Mouse (Mus musculus): ENCODE data around the gene Mt3. TPM values are rescaled to one million over a fixed set of nuclear protein-coding genes. Genes with fewer than 3 reads are reported as not detected.

Gene Mt3
- polyA plus RNA-seq, 1 experiment from 2014 or later: 23.8 TPM

GRCm38 (mm10) chr8:94178857-94179712 is 26.7 kb downstream of the Mt3 start, which contains the start of gene Mt1:
TSS of gene Mt1 (plus strand) at chr8:94179082.
- Histone ChIP-seq H3K4me2 (replicated peaks) (peak within 1 kb of the TSS; percentile 78), H3K9me3 (no peaks in the 10 kb centered on the region), H3K36me3 (no peaks in the 10 kb centered on the region), H3K27ac (replicated peaks) (no peak within 1 kb of the TSS), H3K9ac (replicated peaks) (peak within 1 kb of the TSS; percentile 34; the same call in 1 of the 2 replicates), H3K27me3 (peaks cover 98% of the 10 kb centered on the region), H3K4me1 (peaks cover 27% of the 10 kb centered on the region), H3K4me3 (peak within 1 kb of the TSS; percentile 43)
- ATAC-seq (ENCODE audit: low FRiP score, low read depth): peak; percentile 75
- WGBS: under 1% methylated on average over 50 of the region's 50 CpGs

DNA sequence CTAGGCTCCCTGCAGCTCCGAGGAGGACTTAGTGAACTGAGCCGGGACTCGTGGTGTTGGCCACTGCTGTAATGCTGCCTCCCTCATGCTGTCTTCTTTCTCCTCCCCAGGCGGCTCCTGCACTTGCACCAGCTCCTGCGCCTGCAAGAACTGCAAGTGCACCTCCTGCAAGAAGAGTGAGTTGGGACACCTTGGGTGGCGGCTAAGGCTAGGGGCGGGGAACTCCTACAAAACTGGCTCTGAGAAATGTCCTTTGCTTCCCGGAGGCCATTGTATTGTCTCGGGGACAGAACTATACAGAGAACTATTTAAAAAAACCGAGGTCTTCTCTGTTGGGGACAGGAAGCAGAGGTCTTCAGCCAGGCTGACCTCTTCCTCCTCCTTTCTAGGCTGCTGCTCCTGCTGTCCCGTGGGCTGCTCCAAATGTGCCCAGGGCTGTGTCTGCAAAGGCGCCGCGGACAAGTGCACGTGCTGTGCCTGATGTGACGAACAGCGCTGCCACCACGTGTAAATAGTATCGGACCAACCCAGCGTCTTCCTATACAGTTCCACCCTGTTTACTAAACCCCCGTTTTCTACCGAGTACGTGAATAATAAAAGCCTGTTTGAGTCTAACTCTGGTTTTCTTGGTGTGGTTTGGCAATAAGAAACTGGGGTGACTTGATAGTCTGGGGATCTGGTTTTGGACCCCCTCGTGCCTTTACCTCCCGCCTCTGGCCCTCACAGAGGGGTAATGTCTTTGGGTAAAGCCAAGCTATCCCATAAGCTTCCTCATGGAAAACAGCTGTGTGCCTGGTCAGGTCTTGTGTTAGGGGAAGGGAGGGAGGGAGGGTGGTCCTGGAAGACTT is 27.5 kb downstream of the Mt3 start:
- Histone ChIP-seq H3K36me3 (no peaks in the 10 kb centered on the region), H3K27me3 (peaks cover 98% of the 10 kb centered on the region), H3K27ac (replicated peaks) (no peak overlapping the region), H3K4me2 (replicated peaks) (peak overlapping the region; percentile 78), H3K4me3 (peak overlapping the region; percentile 43), H3K4me1 (peaks cover 24% of the 10 kb centered on the region), H3K9me3 (no peaks in the 10 kb centered on the region), H3K9ac (replicated peaks) (no peak overlapping the region)
- no peak for ATAC-seq (ENCODE audit: low FRiP score, low read depth)
- 3% methylated on average over 25 of the region's 25 CpGs for WGBS

DNA sequence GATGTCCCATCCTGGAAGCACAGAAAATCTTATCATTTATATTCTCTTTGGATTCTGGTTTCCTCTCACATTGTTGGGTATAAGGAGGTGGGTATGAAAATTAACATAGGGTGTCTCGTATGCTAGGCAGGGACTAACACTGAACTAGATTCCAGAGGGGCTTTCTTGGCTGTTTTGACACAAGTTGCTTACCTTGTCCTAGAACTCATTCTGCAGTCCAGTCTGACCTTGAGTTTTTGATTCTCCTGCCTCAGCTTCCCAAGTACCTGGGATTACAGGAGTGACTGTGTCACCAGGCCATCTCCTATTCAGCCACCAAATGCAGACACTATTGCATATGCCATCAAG is 28.1 kb downstream of the Mt3 start:
- H3K4me1 ChIP-seq: peaks cover 23% of the 10 kb centered on the region
- H3K27me3 ChIP-seq: peaks cover 98% of the 10 kb centered on the region
- H3K4me2 ChIP-seq (replicated peaks): no peak overlapping the region
- WGBS: 79% methylated on average over 1 of the region's 1 CpGs
- ATAC-seq (ENCODE audit: low FRiP score, low read depth): no peak
- no peaks in the 10 kb centered on the region for H3K36me3 ChIP-seq
- no peak overlapping the region for H3K9ac ChIP-seq (replicated peaks)
- no peak overlapping the region for H3K4me3 ChIP-seq
- H3K9me3 ChIP-seq: no peaks in the 10 kb centered on the region
- H3K27ac ChIP-seq (replicated peaks): no peak overlapping the region

DNA sequence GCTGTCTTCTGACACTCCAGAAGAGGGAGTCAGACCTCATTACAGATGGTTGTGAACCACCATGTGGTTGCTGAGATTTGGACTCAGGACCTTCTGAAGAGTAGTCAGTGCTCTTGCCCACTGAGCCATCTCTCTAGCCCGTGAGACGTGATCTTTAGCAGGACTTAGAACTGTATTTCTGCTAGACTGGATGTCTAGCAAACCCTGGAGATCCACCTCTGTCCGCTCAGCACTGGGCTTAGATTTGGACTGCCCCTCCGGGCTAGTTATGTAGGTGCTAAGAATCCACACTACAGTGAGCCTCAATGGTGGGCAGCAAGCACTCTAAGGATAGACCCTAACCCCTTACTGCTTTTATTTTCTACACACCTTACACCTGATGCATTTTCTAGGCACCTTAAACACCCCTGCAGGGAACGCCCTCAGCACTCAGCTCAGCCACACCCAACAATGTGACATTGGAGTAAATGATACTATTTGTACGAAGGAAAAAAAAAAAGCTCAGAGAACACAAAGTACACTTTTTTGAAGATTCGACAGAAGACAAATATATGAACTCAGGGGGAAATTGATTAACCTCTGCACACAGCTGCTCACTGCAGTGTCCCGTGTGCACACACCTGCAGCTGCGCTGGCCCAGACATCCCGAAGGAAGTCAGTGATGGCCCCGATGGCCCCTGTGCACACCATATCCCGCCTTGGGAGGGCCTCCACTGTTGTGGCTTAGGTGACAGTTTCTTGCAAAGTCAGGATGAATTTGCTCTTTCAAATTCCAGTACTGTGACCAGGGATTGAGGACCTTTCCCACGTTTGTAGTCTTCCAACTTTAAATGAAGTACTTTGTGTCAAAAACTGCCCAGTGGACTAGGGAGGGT is 29.9 kb downstream of the Mt3 start:
- Histone ChIP-seq H3K4me1 (peaks cover 33% of the 10 kb centered on the region), H3K36me3 (no peaks in the 10 kb centered on the region), H3K4me2 (replicated peaks) (no peak overlapping the region), H3K9ac (replicated peaks) (no peak overlapping the region), H3K4me3 (no peak overlapping the region), H3K27me3 (peaks cover 98% of the 10 kb centered on the region), H3K9me3 (no peaks in the 10 kb centered on the region), H3K27ac (replicated peaks) (no peak overlapping the region)
- 64% methylated on average over 13 of the region's 13 CpGs for WGBS
- ATAC-seq (ENCODE audit: low FRiP score, low read depth): no peak

GRCm38 (mm10) chr8:94183117-94183516 is 30.7 kb downstream of the Mt3 start:
- H3K27ac ChIP-seq (replicated peaks): no peak overlapping the region
- peak overlapping the region; percentile 9; the same call in 1 of the 2 replicates for H3K4me3 ChIP-seq
- H3K9me3 ChIP-seq: no peaks in the 10 kb centered on the region
- peaks cover 98% of the 10 kb centered on the region for H3K27me3 ChIP-seq
- H3K4me2 ChIP-seq (replicated peaks): peak overlapping the region; percentile 31
- under 1% methylated on average over 16 of the region's 16 CpGs for WGBS
- H3K4me1 ChIP-seq: peaks cover 37% of the 10 kb centered on the region
- ATAC-seq (ENCODE audit: low FRiP score, low read depth): peak; percentile 53
- H3K9ac ChIP-seq (replicated peaks): no peak overlapping the region
- no peaks in the 10 kb centered on the region for H3K36me3 ChIP-seq

GRCm38 (mm10) chr8:94184357-94184843 is 32.0 kb downstream of the Mt3 start:
- Histone ChIP-seq H3K4me3 (no peak overlapping the region), H3K27me3 (peaks cover 95% of the 10 kb centered on the region), H3K27ac (replicated peaks) (no peak overlapping the region), H3K4me2 (replicated peaks) (no peak overlapping the region), H3K36me3 (no peaks in the 10 kb centered on the region), H3K4me1 (peaks cover 29% of the 10 kb centered on the region), H3K9me3 (no peaks in the 10 kb centered on the region), H3K9ac (replicated peaks) (no peak overlapping the region)
- WGBS: 16% methylated on average over 12 of the region's 12 CpGs
- ATAC-seq (ENCODE audit: low FRiP score, low read depth): no peak

DNA sequence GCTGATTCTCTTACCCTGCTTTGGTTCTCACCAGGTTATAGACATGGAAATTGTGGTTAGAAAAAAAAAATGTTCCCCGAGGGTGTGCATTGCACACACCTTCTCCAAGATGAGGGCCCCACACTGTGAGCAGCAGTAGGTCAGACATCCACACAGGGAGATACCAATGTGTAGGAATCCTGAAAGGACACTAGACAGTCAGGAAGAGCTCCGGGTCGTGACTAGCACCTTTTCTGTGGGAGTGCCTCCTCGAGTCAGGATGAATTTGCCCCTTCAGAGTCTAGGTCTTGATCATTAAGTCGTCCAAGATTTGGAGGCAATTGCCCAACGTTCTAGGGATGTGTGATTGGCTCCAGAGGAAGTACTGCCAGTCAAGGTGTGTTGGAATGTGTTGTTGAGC is 33.4 kb downstream of the Mt3 start:
- H3K27me3 ChIP-seq: peaks cover 95% of the 10 kb centered on the region
- no peak overlapping the region for H3K9ac ChIP-seq (replicated peaks)
- no peaks in the 10 kb centered on the region for H3K9me3 ChIP-seq
- no peak overlapping the region for H3K27ac ChIP-seq (replicated peaks)
- H3K4me2 ChIP-seq (replicated peaks): no peak overlapping the region
- H3K4me3 ChIP-seq: no peak overlapping the region
- peaks cover 22% of the 10 kb centered on the region; the same call in 1 of the 2 replicates for H3K4me1 ChIP-seq
- H3K36me3 ChIP-seq: no peaks in the 10 kb centered on the region
- no peak for ATAC-seq (ENCODE audit: low FRiP score, low read depth)
- 71% methylated on average over 6 of the region's 6 CpGs for WGBS

GRCm38 (mm10) chr8:94186542-94186941 is 34.1 kb downstream of the Mt3 start:
- Histone ChIP-seq H3K27me3 (peaks cover 93% of the 10 kb centered on the region), H3K4me1 (peaks cover 25% of the 10 kb centered on the region; the same call in 1 of the 2 replicates), H3K4me3 (no peak overlapping the region), H3K9ac (replicated peaks) (no peak overlapping the region), H3K9me3 (no peaks in the 10 kb centered on the region), H3K27ac (replicated peaks) (no peak overlapping the region), H3K4me2 (replicated peaks) (peak overlapping the region; percentile 29), H3K36me3 (no peaks in the 10 kb centered on the region)
- 6% methylated on average over 17 of the region's 17 CpGs for WGBS
- peak; percentile 32; the same call in 1 of the 2 replicates for ATAC-seq (ENCODE audit: low FRiP score, low read depth)

DNA sequence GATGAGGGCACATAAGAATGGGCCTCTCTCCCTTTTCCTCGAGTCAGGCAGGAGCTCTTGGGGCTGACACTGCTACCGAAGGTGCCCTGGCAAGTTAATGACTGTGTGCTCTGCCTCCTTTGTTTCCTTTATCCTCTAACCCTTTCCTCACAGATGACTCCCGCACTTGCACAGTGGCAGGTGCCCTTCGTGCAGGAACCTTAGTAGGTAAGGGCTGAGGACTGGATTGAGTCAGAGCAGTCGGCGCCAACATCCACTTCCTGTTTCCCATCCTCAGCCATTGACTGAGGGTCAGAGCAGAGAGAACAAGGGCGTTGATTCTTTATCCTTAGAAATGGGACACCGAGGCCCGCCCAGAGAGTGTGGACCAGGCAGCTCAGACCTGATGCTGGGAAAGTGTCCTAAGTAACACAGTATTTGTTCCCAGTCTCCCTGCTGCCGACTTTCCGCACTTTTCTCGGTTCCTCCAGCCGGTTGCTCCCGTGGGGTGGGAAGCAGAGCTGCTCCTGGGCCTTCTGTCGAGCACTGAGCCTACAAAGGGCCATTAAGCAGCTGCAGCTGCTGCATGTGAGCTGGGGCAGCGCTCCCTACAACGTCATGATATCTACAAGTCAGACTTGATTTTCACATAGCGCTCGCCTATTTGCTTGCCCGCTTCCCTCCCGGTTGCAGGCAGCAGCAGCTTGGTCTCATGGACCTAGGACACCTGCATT is 35.0 kb downstream of the Mt3 start:
- H3K4me1 ChIP-seq: peaks cover 25% of the 10 kb centered on the region; the same call in 1 of the 2 replicates
- WGBS: 34% methylated on average over 21 of the region's 21 CpGs
- ATAC-seq (ENCODE audit: low FRiP score, low read depth): no peak
- H3K27ac ChIP-seq (replicated peaks): no peak overlapping the region; the same call in 1 of the 2 replicates
- no peak overlapping the region; the same call in 1 of the 2 replicates for H3K4me2 ChIP-seq (replicated peaks)
- H3K36me3 ChIP-seq: no peaks in the 10 kb centered on the region
- no peak overlapping the region for H3K9ac ChIP-seq (replicated peaks)
- no peaks in the 10 kb centered on the region for H3K9me3 ChIP-seq
- H3K27me3 ChIP-seq: peaks cover 84% of the 10 kb centered on the region
- H3K4me3 ChIP-seq: no peak overlapping the region

DNA sequence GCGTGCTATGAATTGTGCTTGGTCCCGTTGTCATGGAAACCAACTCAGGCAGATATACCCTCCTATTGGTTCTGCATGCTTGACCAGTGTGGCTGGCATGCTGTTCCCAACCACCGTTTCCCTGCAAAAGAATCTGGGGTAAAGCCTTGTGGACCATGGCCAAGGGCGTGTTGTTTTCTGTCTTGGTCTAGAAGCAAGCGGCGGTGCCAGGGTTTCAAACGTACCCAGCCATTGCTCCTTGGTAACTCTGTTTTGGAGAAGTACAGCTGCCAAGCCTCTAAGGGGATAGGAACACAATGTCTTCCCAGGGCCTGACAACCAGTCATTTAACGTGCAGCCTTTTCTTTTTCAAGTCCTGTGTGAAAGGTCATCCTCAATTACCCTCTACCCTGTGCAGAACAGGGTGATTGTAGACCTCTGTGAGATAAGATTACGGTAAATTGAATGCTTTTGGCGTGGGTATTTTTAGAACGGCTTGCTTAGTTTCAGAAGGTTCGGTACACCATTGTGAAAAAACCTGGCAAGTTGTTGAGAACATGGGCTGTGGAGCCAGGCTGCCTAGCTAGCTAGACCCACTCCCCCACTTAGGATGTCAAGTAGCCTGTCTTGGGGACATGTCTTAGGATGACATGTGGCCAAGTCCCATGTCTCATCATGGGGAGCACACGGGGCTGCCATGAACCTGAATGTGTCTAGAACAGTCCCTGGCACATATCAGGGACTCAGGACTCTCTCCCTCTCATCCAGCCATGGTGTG is 37.0 kb downstream of the Mt3 start:
- H3K9ac ChIP-seq (replicated peaks): no peak overlapping the region
- no peak overlapping the region for H3K27ac ChIP-seq (replicated peaks)
- no peak overlapping the region for H3K4me2 ChIP-seq (replicated peaks)
- no peaks in the 10 kb centered on the region for H3K36me3 ChIP-seq
- no peaks in the 10 kb centered on the region for H3K9me3 ChIP-seq
- no peak overlapping the region for H3K4me3 ChIP-seq
- 70% methylated on average over 13 of the region's 13 CpGs for WGBS
- H3K4me1 ChIP-seq: peaks cover 18% of the 10 kb centered on the region; the same call in 1 of the 2 replicates
- H3K27me3 ChIP-seq: peaks cover 64% of the 10 kb centered on the region
- no peak for ATAC-seq (ENCODE audit: low FRiP score, low read depth)
